Mouse (Mus musculus) lung, postnatal 36 days (tissue): ENCODE results near the gene Dhtkd1.
"Not testable (repeated sequence)": the region's sequence is repeated elsewhere in the genome, so short reads cannot be mapped to it uniquely, and the experiment has no call there.

Experiments
- DNase-seq: peaks from one replicate; pipeline ENCODE4 v3.0.0; 2022; ENCODE audit warnings: mixed read lengths

Gene Dhtkd1

DNA sequence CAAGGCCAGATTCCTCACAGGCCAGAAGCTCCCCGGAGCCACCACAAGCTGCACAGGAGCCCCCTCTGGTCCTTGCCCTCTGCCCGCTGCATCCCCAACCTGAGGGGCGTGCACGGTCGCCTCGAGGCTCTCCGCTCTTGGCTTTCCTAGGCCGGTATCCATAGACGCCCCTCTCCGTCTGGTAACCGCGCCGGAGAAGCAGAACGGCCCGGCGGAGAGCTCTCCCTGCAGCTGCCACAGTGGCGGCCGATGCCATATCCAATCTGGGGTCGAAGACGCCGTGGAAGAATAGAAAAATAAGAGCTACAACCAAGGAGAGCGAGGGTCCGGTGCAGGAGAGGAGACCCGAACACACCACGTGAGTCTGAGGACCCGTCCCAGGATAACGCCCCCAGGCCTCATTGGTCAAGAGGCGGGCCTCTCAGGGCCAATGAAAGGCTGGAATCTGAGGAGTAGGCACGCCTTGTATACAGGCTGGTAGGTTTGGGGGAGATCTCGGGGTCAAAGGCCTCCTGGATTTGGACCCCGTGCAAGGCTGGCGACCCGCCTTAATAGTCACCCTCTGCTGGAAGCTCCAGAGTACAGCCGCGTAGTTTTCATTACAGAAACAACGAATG is at the start of gene Dhtkd1:
TSS of gene Dhtkd1 (minus strand) at position 377 of the 617 bp plus-strand sequence.
- DNase-seq = peak; percentile 69

DNA sequence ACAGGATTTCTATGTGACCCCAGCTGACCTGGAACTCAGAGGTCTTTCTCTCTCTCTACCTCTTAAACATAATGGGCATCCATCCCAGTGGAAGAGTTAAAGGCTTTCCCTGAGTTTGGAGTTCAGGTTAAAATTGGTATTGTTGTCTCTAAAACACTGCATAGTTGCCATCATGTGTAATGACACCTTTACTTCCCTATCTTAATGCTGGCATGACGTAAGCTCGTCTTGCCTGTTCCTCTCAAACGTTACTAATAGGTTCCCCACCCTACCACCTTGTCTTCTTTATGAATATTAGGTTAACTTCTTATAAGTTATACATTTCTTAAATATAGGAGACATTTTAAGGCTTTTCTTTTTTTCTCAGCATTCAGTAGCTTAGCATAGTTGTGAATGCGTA is 34.9 kb upstream of the Dhtkd1 start:
- DNase-seq = no peak

DNA sequence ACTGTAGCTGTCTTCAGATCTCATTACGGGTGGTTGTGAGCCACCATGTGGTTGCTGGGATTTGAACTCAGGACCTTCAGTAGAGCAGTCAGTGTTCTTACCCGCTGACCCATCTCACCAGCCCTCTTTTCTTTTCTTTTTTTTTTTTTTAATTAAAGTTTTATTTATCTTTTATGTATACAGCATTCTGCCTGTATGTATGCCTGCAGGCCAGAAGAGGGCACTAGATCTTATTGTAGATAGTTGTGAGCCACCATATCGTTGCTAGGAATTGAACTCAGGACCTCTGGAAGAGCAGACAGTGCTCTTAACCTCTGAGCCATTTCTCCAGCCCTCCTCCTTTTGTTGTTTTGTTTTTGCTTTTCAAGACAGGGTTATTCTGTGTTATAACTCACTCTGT is 28.0 kb upstream of the Dhtkd1 start:
- DNase-seq = not testable (repeated sequence)

GRCm38 (mm10) chr2:5965972-5966371 is 23.4 kb upstream of the Dhtkd1 start:
- DNase-seq = no peak

DNA sequence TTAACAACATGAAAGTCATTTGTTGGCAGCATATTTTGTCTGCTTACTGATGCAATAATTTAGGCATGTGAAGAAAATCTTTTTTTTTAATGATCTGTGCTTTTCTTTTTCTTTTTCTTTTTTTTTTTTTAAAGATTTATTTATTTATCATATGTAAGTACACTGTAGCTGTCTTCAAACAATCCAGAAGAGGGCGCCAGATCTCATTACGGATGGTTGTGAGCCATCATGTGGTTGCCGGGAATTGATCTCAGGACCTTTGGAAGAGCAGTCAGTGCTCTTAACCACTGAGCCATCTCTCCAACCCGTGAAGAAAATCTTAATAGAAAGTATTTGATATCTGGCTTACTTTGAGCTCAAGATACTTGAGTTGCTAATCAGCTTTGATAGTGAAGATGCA is 21.1 kb upstream of the Dhtkd1 start:
- DNase-seq = not testable (repeated sequence)

GRCm38 (mm10) chr2:5962265-5962664 is 19.7 kb upstream of the Dhtkd1 start:
- DNase-seq = no peak

GRCm38 (mm10) chr2:5957705-5958104 is 15.1 kb upstream of the Dhtkd1 start:
- no peak for DNase-seq

- DNase-seq = peak; percentile 33
Measured at GRCm38 (mm10) chr2:5951621-5952211, 9.1 kb upstream of the Dhtkd1 start.

DNA sequence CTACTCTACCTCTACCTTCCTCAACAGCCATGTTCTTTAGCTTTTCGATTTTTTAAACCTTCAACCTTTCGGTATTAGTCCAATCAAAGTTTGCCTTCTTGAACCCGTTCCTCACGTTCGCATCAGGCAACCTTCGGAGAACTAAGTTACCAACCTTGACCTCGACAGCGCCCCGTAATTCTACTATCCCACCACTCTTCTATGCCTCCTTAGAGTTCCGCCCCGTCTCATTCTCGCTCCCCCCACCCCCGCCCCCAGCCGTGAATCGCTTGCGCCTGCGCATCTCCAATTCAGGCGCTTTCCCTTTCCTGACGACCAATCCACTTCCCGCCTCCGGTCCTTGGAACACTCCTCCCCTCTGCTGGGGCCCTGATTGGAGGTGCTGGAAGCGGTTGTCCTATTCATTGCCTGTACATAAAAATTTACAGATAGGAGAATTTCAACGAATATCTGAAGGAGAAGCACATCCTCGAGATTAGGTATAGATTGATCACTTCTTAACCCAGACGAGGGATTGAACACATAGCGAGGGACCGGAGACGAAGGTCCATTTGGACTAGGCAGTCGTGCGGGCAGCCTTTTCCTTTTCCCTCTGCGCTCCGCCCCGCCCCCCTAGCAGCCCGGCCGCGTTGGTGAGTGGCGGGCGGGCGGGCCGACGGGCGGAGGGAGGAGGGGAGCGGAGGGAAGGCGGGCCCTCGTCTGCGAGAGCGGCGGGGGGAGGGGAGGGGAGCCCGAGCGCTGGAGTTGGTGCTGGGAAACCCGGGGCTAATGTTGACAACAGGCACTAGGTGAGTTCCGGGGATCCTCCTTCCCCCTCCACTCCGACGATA is 8.4 kb upstream of the Dhtkd1 start, which contains the start of gene Upf2:
TSS of gene Upf2 (plus strand) at position 704 of the 830 bp plus-strand sequence.
- peak; percentile 97 for DNase-seq

DNA sequence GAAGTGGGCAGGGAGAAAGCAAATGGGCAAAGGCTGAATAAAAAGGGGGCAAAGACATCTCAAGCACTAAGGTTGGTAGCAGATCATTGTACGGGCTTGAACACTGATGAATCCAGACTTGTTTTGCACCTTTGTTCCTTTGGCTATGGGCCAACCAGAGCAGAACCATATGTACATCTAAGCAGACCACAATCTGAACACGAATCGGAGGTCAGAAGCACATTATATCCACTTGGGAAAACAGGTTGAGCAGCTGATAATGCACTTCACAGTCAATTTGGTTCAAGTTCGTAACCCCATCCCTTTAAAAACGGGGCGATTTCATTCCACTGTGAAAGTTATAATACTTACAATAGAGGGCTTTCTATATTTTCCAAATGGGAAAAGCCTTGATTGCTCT is 7.7 kb upstream of the Dhtkd1 start:
- DNase-seq = peak; percentile 43

DNA sequence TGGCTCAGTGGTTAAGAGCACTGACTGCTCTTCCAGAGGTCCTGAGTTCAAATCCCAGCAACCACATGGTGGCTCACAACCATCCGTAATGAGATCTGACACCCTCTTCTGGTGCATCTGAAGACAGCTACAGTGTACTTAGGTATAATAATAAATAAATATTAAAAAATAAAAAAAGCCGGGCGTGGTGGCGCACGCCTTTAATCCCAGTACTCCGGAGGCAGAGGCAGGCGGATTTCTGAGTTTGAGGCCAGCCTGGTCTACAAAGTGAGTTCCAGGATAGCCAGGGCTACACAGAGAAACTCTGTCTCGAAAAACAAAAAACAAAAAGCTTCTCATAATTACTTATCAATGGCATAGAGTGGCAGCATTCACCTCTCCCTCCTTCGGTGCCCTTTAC is 7.2 kb upstream of the Dhtkd1 start:
- DNase-seq = not testable (repeated sequence)

- DNase-seq = no peak
Measured at GRCm38 (mm10) chr2:5948964-5949363, 6.4 kb upstream of the Dhtkd1 start.

DNA sequence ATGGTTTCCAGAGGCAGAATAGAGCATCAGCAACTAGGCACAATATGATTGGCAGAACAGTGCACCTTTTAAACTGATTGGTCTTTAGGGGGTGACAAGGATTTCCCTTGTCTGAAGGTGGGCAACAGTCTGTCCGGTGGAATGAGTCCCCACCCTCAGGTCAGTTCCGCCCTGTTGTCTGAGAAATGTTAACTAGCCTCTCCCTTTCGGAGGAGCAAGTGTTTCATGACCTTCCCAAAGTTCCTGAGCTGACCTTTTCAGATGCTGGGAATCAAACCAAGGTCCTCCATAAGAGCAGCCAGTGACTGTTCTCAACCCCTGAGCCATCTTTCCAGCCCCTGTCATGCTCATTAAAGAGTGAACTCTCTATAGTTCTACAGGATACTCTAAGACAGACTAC is 4.3 kb upstream of the Dhtkd1 start:
- no peak for DNase-seq

DNA sequence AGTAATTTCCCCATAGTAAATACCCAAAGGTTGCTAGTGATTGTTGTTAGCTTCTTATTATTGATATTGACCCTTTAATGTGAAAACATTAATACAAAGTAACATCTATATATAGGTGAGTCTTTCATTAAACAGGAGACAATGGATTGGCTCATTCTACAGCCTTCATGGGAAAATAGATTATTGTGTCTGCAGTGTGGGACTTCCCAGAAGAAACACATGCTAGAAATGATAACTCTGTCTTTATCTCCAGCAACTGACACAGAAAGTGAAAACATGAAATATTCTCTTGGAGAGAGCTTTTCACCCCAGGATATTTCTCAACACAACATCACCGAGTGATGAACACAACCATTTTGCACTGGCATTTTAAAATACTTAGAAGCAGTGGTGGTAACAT is 3.0 kb upstream of the Dhtkd1 start:
- DNase-seq = no peak

DNA sequence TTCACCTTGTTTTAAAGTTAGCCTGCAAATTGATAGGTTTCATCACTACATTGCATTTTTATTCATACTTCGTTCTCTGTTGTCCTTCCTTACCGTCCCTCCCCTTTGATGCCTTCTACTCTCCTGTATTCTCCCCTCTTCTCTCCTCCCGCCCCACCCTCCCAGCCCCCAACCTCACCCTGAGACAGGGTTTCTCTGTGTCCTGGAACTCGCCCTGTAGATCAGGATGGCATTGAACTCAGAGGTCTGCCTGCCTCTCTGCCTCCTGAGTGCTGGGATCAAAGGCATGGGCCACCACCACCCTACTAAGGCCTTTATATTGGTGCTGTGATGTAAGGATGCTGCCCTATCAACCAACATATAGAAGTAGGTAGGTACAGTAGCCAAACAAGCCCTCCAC is 479 bp upstream of the Dhtkd1 start:
- no peak for DNase-seq

GRCm38 (mm10) chr2:5941861-5942415 is 654 bp downstream of the Dhtkd1 start:
- no peak for DNase-seq

DNA sequence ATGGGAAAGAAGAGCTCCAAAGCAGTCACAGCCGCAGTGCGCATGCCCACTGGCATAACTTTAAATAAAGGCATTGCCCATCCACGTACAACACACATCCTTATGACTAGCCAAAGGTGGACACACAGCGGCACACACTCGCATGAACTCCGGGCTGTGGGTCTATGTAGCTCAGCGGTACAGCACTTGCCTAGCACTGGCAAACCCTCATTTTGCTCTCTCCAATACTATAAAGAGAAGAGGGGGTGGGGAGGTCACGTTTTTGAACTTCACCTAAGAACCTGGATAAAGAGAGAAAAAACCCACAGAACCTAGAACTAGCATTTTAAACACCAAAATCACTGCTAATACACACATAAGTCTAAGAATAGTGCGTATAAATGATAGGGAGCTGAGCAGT is 1.7 kb downstream of the Dhtkd1 start:
- DNase-seq = no peak

DNA sequence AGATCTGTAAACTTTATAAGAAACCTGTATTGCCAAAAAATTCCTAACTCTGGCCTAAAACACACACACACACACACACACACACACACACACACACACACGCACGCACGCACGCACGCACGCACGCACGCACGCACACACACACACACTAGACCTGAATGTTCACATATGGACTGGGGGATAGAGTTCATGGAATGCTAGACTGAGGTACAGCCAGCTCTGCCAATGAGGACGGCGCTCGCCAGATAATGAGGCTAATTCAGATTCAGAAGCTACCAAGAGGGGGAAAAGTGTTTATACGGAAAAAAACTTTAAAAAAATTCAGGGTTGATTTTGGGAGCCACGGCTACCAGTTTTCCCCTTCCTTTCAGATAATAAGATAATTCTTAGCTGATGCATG is 2.7 kb downstream of the Dhtkd1 start:
- no peak for DNase-seq

DNA sequence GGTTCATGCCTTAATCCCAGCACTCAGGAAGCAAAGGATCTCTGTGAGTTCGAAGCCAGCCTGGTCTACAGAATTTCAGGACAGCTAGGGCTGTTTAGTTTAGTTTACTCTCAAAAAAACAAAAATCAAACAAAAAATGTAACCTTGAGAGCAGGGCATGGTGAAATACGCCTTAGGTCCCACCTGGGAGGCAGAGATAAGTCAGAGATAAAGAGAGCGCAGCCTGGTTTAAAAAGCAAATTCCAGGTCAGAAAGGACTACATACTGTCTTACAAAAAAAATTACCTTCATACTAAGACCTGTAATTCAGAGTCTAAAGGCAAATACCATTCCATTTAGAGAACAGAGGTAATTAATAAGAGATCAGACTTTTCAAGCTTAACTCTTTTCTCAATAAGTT is 3.3 kb downstream of the Dhtkd1 start:
- no peak for DNase-seq

GRCm38 (mm10) chr2:5936550-5936949 is 6.0 kb downstream of the Dhtkd1 start:
- DNase-seq = no peak

- no peak for DNase-seq
Measured at GRCm38 (mm10) chr2:5936068-5936467, 6.5 kb downstream of the Dhtkd1 start.

DNA sequence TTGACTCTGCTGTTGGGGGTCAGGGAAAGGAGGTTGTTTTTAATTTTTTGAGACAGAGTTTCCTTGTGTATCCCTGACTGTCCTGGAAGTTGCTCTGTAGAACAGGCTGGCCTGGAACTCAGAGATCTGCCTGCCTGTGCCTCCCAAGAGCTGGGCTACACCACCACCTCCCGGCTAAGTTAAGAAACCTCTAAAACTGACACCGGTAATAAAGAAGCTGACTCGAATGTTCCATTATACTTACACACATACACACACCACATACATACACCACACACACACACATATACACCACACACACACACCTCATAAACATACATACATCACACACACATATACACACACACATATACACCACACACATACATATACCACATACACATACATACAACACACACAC is 7.7 kb downstream of the Dhtkd1 start:
- no peak for DNase-seq

DNA sequence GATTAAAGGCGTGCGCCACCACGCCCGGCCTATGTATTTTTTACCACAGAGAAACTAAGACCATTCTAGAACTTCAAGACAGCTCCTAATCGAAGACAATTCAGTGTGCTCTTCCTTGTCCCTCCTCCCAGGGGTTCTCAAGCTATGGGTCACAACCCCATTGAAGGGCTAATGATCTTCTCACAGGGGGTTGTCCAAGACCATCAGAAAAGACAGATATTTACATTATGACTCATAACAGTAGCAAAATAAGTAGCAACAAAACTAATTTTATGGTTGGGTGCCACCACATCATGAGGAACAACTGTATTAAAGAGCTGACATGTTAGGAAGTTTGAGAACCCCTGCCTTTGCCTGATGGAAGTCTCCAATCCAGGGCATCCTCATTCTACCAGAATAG is 10.7 kb downstream of the Dhtkd1 start:
- DNase-seq = no peak
